Comparison of ENCODE assay signal across 22 mouse cellular contexts in the genomic region with DNA sequence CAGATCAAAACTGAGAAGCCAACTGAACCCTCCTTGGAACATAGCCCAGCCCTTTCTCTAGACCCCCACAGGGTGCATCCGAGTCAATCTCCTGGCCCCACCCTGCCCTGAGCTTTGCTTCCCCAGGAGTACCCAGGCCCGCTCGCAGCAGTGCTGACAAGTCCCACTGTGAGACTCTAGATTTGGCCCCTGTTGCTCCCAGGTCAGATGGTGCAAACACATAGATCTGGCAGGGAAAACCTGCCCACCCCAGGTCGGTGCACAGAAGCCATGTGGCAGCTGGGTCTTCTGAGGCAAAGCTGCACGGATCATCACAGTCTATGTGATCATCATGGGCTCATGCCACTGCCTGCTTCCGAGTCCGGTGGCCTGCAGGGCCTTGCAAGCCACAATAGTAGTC. TPM values are rescaled to one million over a fixed set of nuclear protein-coding genes. Genes with fewer than 3 reads are reported as not detected.
DNase-seq lines count a peak whose midpoint lies in the region; ATAC-seq and TF ChIP-seq lines count a peak whose summit lies in the region.
"Had no signal": no experiment of that assay in that cellular context is flagged by ENCODE, and none has a peak within 500 bp of the region (broad histone marks: within the 10 kb centered on the region; RNA-seq: fewer than 3 reads in every experiment).

No protein-coding gene starts in this region.

- H3K4me1 ChIP-seq in hindbrain, embryonic 15.5 days (replicated peaks), result no peaks in the 10 kb centered on the region
- 0 out of 2 replicates have a peak, but pooled peaks cover 6% of the 10 kb centered on the region for H3K4me1 ChIP-seq in hindbrain, embryonic 13.5 days (replicated peaks)
- H3K4me1 ChIP-seq in midbrain, postnatal 0 days (ENCODE audit: insufficient read depth, low read length), result no peaks in the 10 kb centered on the region
- no peaks in the 10 kb centered on the region for H3K4me1 ChIP-seq in midbrain, embryonic 14.5 days (ENCODE audit: control insufficient read depth, insufficient read depth, low read length)
- H3K4me1 ChIP-seq: forebrain, embryonic 13.5 days; kidney, embryonic 15.5 days; limb, embryonic 13.5 days; lung, embryonic 15.5 days; midbrain, embryonic 10.5 days; stomach, embryonic 15.5 days had no signal

- no peaks in the 10 kb centered on the region for H3K36me3 ChIP-seq in hindbrain, embryonic 15.5 days
- no peaks in the 10 kb centered on the region for H3K36me3 ChIP-seq in hindbrain, embryonic 13.5 days
- 0 out of 2 replicates have a peak, but pooled peaks cover 3% of the 10 kb centered on the region for H3K36me3 ChIP-seq in midbrain, postnatal 0 days (ENCODE audit: insufficient read depth, low read length)
- H3K36me3 ChIP-seq in midbrain, embryonic 14.5 days (ENCODE audit: control insufficient read depth, insufficient read depth, low read length), result 0 out of 2 replicates have a peak, but pooled peaks cover 3% of the 10 kb centered on the region
- H3K36me3 ChIP-seq: lung, embryonic 15.5 days; midbrain, embryonic 10.5 days; stomach, embryonic 15.5 days had no signal

- H3K4me3 ChIP-seq in hindbrain, embryonic 15.5 days, result no peak overlapping the region
- no peak overlapping the region for H3K4me3 ChIP-seq in hindbrain, embryonic 13.5 days
- H3K4me3 ChIP-seq in midbrain, postnatal 0 days (ENCODE audit: low read depth, low read length), result no peak overlapping the region
- no peak overlapping the region for H3K4me3 ChIP-seq in midbrain, embryonic 14.5 days (replicated peaks; ENCODE audit: low read depth, low read length)
- H3K4me3 ChIP-seq: forebrain, embryonic 13.5 days; heart, embryonic 15.5 days; kidney, embryonic 15.5 days; left cerebral cortex, adult 2 months; limb, embryonic 13.5 days; lung, embryonic 15.5 days; midbrain, embryonic 10.5 days; stomach, embryonic 15.5 days had no signal

- TF ChIP-seq CTCF in midbrain, postnatal 0 days (IDR thresholded peaks at IDR 0.05), result no peak

- no peak overlapping the region for H3K9ac ChIP-seq in hindbrain, embryonic 15.5 days
- H3K9ac ChIP-seq in hindbrain, embryonic 13.5 days, result no peak overlapping the region
- H3K9ac ChIP-seq in midbrain, postnatal 0 days (replicated peaks; ENCODE audit: low read length, poor library complexity, severe bottlenecking), result no peak overlapping the region
- H3K9ac ChIP-seq in midbrain, embryonic 14.5 days (replicated peaks; ENCODE audit: low read length), result no peak overlapping the region
- H3K9ac ChIP-seq: forebrain, embryonic 13.5 days; heart, embryonic 15.5 days; kidney, embryonic 15.5 days; limb, embryonic 13.5 days; lung, embryonic 15.5 days; stomach, embryonic 15.5 days had no signal

- WGBS in hindbrain, embryonic 15.5 days, result 73% methylated on average over 7 of the region's 7 CpGs
- WGBS in hindbrain, embryonic 13.5 days, result 82% methylated on average over 7 of the region's 7 CpGs
- WGBS in midbrain, postnatal 0 days, result 85% methylated on average over 7 of the region's 7 CpGs
- WGBS in midbrain, embryonic 14.5 days, result 86% methylated on average over 7 of the region's 7 CpGs

- H3K27ac ChIP-seq in hindbrain, embryonic 15.5 days (replicated peaks), result no peak overlapping the region
- no peak overlapping the region for H3K27ac ChIP-seq in hindbrain, embryonic 13.5 days
- H3K27ac ChIP-seq in midbrain, postnatal 0 days (ENCODE audit: low read depth, low read length), result no peak overlapping the region
- H3K27ac ChIP-seq in midbrain, embryonic 14.5 days (replicated peaks; ENCODE audit: low read depth, low read length), result no peak overlapping the region
- H3K27ac ChIP-seq: forebrain, embryonic 13.5 days; heart, embryonic 15.5 days; kidney, embryonic 15.5 days; left cerebral cortex, adult 2 months; limb, embryonic 13.5 days; lung, embryonic 15.5 days; midbrain, embryonic 10.5 days; stomach, embryonic 15.5 days had no signal

- peak; percentile 82 to 84 for DNase-seq in cerebellum, postnatal 10 days
- DNase-seq in cerebellum, adult 11-12 months, result no peak
- DNase-seq in midbrain, postnatal 0 days (ENCODE audit: low spot score), result peak; percentile 38
- no peak for DNase-seq in midbrain, embryonic 14.5 days
- DNase-seq in right cerebral cortex, postnatal 36 days (ENCODE audit: low spot score in 2 of 2), result no peak
- DNase-seq: adrenal gland, postnatal 10 days; gastrocnemius, postnatal 10 days; heart, postnatal 36 days; kidney, adult 11 months; kidney, postnatal 25 days had no signal

- H3K9me3 ChIP-seq in hindbrain, embryonic 15.5 days, result no peaks in the 10 kb centered on the region
- H3K9me3 ChIP-seq in hindbrain, embryonic 13.5 days, result no peaks in the 10 kb centered on the region
- no peaks in the 10 kb centered on the region for H3K9me3 ChIP-seq in midbrain, postnatal 0 days (ENCODE audit: low read length)
- no peaks in the 10 kb centered on the region for H3K9me3 ChIP-seq in midbrain, embryonic 14.5 days (ENCODE audit: control insufficient read depth, low read length)
- H3K9me3 ChIP-seq: forebrain, embryonic 13.5 days; heart, embryonic 15.5 days; kidney, embryonic 15.5 days; limb, embryonic 13.5 days; lung, embryonic 15.5 days; midbrain, embryonic 10.5 days; stomach, embryonic 15.5 days had no signal

- no peaks in the 10 kb centered on the region for H3K27me3 ChIP-seq in hindbrain, embryonic 15.5 days
- H3K27me3 ChIP-seq in hindbrain, embryonic 13.5 days, result no peaks in the 10 kb centered on the region
- H3K27me3 ChIP-seq in midbrain, postnatal 0 days (ENCODE audit: insufficient read depth, low read length), result no peaks in the 10 kb centered on the region
- H3K27me3 ChIP-seq in midbrain, embryonic 14.5 days (ENCODE audit: control insufficient read depth, insufficient read depth, low read length), result no peaks in the 10 kb centered on the region
- H3K27me3 ChIP-seq: forebrain, embryonic 13.5 days; heart, embryonic 15.5 days; kidney, embryonic 15.5 days; limb, embryonic 13.5 days; lung, embryonic 15.5 days; stomach, embryonic 15.5 days had no signal

- ATAC-seq in hindbrain, embryonic 15.5 days (ENCODE audit: low FRiP score, low read depth), result peak; percentile 58; the same call in 1 of the 2 replicates
- ATAC-seq in hindbrain, embryonic 13.5 days (ENCODE audit: low FRiP score), result no peak
- ATAC-seq in midbrain, postnatal 0 days (ENCODE audit: low FRiP score), result peak; percentile 44; the same call in 1 of the 2 replicates
- no peak for ATAC-seq in midbrain, embryonic 14.5 days (ENCODE audit: low FRiP score, low TSS enrichment)
- ATAC-seq: forebrain, embryonic 13.5 days; inflammation-experienced regulatory T-cells, adult 6 months had no signal

- H3K4me2 ChIP-seq in hindbrain, embryonic 15.5 days, result no peak overlapping the region
- H3K4me2 ChIP-seq in hindbrain, embryonic 13.5 days, result no peak overlapping the region
- no peak overlapping the region for H3K4me2 ChIP-seq in midbrain, postnatal 0 days (ENCODE audit: low read depth, low read length, poor library complexity, severe bottlenecking)
- H3K4me2 ChIP-seq in midbrain, embryonic 14.5 days (ENCODE audit: low read length), result no peak overlapping the region
- H3K4me2 ChIP-seq: forebrain, embryonic 13.5 days; heart, embryonic 15.5 days; kidney, embryonic 15.5 days; limb, embryonic 13.5 days; liver, embryonic 11.5 days; lung, embryonic 15.5 days; stomach, embryonic 15.5 days had no signal

RNA-seq across cellular contexts. Expression of gene Dap, which starts 48.6 kb away (rescaled TPM):
- polyA plus RNA-seq in hindbrain, embryonic 15.5 days (2015; fragmentation: Nextera tagmentation; extraction: Ambion mirVana), result 26.7 and 30.4 TPM in 2 replicates
- polyA plus RNA-seq in hindbrain, embryonic 13.5 days (2015; fragmentation: Nextera tagmentation; extraction: Ambion mirVana), result 35.1 and 35.2 TPM in 2 replicates
- total RNA-seq in midbrain, postnatal 0 days (2014; rRNA removed), result 14.8 and 22.1 TPM in 2 replicates
- polyA plus RNA-seq in midbrain, postnatal 0 days (2015; fragmentation: Nextera tagmentation; extraction: Ambion mirVana), result 26.1 and 28.2 TPM in 2 replicates
- 21.3 and 27.4 TPM in 2 replicates for polyA plus RNA-seq in midbrain, embryonic 14.5 days (2014; fragmentation: Nextera tagmentation; extraction: Ambion mirVana)

Comparison
In these comparisons a context has a peak if more than half of its experiments do, and no peak if none do; other contexts are left out.
1. DNase-seq: peak in cerebellum, postnatal 10 days (2 of 2) and midbrain, postnatal 0 days (single experiment); none in cerebellum, adult 11-12 months (single experiment), midbrain, embryonic 14.5 days (single experiment) and right cerebral cortex, postnatal 36 days (0 of 2).
2. ATAC-seq: peak in hindbrain, embryonic 15.5 days (single experiment) and midbrain, postnatal 0 days (single experiment); none in hindbrain, embryonic 13.5 days (single experiment) and midbrain, embryonic 14.5 days (single experiment).